Mouse (Mus musculus) forebrain, embryonic 16.5 days (tissue): ENCODE results near the gene Fshb. TPM values are rescaled to one million over a fixed set of nuclear protein-coding genes. Genes with fewer than 3 reads are reported as not detected.

Experiments used
- ATAC-seq: fragments of 200-750 bp; cut with Nextera tagmentation; 2 replicates; pipeline ENCODE4 v1.8.0; 2017; ENCODE audit warnings: mild to moderate bottlenecking, moderate library complexity
- H3K27ac ChIP-seq: fragments of 300-500 bp; sonication (generic); 2 replicates; pipeline ENCODE4 v1.5.1; 2014; ENCODE audit warnings: low read length, control low read depth
- H3K27me3 ChIP-seq: fragments of 300-500 bp; sonication (generic); replicated peaks from 2 replicates; pipeline ENCODE4 v1.6.1; 2014; ENCODE audit warnings: low read length; ENCODE audit not compliant: control insufficient read depth, insufficient read depth
- H3K36me3 ChIP-seq: fragments of 300-500 bp; sonication (generic); 2 replicates; pipeline ENCODE4 v1.6.1; 2014; ENCODE audit not compliant: control insufficient read depth, insufficient read depth
- H3K4me1 ChIP-seq: fragments of 300-500 bp; sonication (generic); replicated peaks from 2 replicates; pipeline ENCODE4 v1.6.1; 2014; ENCODE audit warnings: low read length; ENCODE audit not compliant: control insufficient read depth, insufficient read depth
- H3K4me2 ChIP-seq: fragments of 300-500 bp; sonication (generic); 2 replicates; pipeline ENCODE4 v1.6.1; 2014; ENCODE audit warnings: mild to moderate bottlenecking, low read length, control low read depth
- H3K4me3 ChIP-seq: fragments of 300-500 bp; sonication (generic); replicated peaks from 2 replicates; pipeline ENCODE4 v1.5.1; 2014; ENCODE audit warnings: mild to moderate bottlenecking, low read length, control low read depth
- H3K9ac ChIP-seq: fragments of 300-500 bp; sonication (generic); replicated peaks from 2 replicates; pipeline ENCODE4 v1.6.1; 2014; ENCODE audit warnings: low read depth, low read length, control low read depth
- H3K9me3 ChIP-seq: fragments of 300-500 bp; sonication (generic); 2 replicates; pipeline ENCODE4 v1.6.1; 2016; ENCODE audit warnings: low read length; ENCODE audit not compliant: control insufficient read depth
- WGBS: fragments of 180-500 bp; shearing (Covaris S2); extraction: QIAGEN DNeasy Blood & Tissue Kit; methylation state at CpG from one replicate; pipeline ENCODE4 v1.1.7; 2014; 5-methylcytosine and 5-hydroxymethylcytosine counted together
- polyA plus RNA-seq: library from polyadenylated mRNA; unstranded; fragments of >200 nt; fragmentation: Nextera tagmentation; extraction: Ambion mirVana; gene quantifications from 2 replicates; pipeline ENCODE4 v1.2.1, GENCODE M21; 2015

The Fshb gene
- polyA plus RNA-seq, result not detected in 2 replicates

DNA sequence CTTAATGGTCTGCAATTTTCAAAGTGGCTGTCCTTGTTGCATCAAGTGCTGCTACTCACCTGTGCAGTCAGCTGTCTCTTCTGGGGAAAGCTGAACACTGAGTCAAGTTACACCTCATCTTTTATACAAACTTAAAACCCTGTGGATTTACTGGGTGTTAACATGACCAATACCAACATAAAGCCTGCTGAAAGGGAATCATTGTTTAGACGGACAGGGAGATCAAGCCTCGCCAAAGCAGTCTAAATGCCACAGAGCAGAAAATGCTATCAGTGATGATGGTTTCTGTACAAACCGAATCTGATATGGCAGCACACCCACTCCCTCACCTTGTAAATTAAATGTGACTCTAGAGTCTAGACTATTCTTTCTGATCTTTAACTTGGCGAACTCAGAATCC is at the start of gene Fshb:
Fshb (minus strand) TSS at position 101 of the 400 bp plus-strand sequence.
- H3K36me3 ChIP-seq, result no peaks in the 10 kb centered on the region
- H3K9me3 ChIP-seq, result no peaks in the 10 kb centered on the region
- no peak within 1 kb of the TSS for H3K4me3 ChIP-seq
- H3K27me3 ChIP-seq, result no peaks in the 10 kb centered on the region
- no peak within 1 kb of the TSS for H3K27ac ChIP-seq
- no peak for ATAC-seq
- no peaks in the 10 kb centered on the region for H3K4me1 ChIP-seq
- 75% methylated on average over 4 of the region's 4 CpGs for WGBS
- no peak within 1 kb of the TSS for H3K4me2 ChIP-seq
- no peak within 1 kb of the TSS for H3K9ac ChIP-seq

DNA sequence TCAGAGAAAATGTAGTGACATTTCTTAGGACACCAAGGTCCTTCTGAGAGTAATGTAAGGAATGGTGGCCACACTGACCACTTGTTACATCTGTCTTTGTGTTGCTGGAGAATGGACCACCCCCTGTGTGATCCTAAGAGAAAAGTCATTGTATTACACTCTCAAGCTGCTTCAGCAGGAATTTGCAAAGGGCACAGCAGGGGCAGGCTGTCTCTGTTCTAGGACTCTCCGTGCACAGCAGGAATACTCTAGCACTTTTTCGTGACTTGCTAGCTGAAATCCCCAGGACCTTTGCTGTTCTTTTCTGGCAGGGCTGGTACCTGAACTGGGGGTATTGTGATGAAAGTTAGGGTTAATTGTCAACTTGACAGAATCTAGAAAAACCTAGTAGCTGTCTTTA is 24.8 kb upstream of the Fshb start:
- Histone ChIP-seq H3K4me2 (no peak overlapping the region), H3K27me3 (no peaks in the 10 kb centered on the region), H3K9me3 (no peaks in the 10 kb centered on the region), H3K4me1 (no peaks in the 10 kb centered on the region), H3K36me3 (no peaks in the 10 kb centered on the region), H3K27ac (no peak overlapping the region), H3K4me3 (no peak overlapping the region), H3K9ac (no peak overlapping the region)
- ATAC-seq, result no peak
- 10% methylated on average over 2 of the region's 2 CpGs for WGBS

DNA sequence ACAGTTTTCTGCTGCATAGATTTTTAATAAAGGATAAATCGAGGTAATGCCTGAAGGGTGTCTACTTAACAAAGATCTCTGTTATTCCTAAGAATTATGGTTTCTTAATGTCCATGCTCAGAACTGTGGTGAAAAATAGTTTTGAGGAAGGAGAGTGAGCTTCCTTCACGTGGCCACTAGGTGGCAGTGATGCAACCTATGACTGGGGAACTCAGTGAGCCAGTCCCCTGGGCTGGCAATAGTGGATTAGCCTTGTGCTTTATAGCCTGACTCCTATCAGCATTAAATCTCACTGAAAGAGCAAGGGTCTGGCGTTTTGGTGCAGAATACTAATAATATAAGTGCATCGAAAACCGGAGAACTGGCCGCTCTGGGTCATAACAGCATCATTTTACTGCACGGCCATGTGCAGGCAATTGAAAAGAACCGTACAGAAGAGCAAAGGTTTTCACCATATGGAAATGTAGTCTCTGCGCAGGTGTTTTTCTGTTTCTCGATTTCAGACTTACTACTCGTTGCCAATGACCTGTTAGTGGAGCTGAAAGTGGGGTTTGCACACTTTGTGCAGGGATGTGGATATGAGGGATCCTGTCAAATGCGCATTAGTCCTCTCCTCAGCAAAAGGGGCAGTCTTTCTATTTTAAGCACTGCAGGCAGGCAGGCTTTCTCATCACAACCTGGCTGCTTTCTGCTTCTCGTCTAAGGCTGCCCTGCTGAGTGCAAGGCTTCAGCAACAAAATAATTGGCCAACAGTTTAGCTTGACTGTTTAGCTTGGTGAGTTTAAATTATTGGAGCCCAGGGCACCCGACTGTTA is 23.8 kb upstream of the Fshb start:
- H3K4me2 ChIP-seq, result no peak overlapping the region
- no peaks in the 10 kb centered on the region for H3K4me1 ChIP-seq
- peak; percentile 79 for ATAC-seq
- H3K9ac ChIP-seq, result no peak overlapping the region
- H3K27ac ChIP-seq, result no peak overlapping the region
- H3K36me3 ChIP-seq, result no peaks in the 10 kb centered on the region
- H3K4me3 ChIP-seq, result no peak overlapping the region
- WGBS, result 47% methylated on average over 14 of the region's 14 CpGs
- no peaks in the 10 kb centered on the region for H3K27me3 ChIP-seq
- no peaks in the 10 kb centered on the region for H3K9me3 ChIP-seq

DNA sequence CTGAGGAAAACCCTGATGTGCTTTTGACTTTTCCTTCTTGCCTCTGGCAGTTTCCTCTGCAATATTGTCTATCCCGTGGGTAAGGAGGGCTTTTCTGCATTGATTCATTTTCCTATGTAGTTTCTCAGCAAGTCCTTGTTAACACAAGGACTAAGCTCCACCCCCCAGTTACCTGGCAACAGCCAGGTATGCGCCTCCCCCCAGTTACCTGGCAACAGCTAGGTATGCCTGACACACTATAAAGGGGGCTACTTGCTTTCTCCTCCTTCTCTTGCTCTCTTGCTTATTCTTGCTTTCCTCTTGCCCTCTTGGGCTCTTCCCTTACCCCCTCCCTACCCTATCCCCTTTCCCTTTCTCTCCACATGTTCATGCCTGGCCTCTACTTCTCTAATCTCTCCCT is 3.8 kb upstream of the Fshb start:
- Histone ChIP-seq H3K4me2 (no peak overlapping the region), H3K27ac (no peak overlapping the region), H3K9me3 (no peaks in the 10 kb centered on the region), H3K4me3 (no peak overlapping the region), H3K36me3 (no peaks in the 10 kb centered on the region), H3K4me1 (no peaks in the 10 kb centered on the region), H3K27me3 (no peaks in the 10 kb centered on the region), H3K9ac (no peak overlapping the region)
- ATAC-seq, result no peak
- 40% methylated on average over 2 of the region's 2 CpGs for WGBS

DNA sequence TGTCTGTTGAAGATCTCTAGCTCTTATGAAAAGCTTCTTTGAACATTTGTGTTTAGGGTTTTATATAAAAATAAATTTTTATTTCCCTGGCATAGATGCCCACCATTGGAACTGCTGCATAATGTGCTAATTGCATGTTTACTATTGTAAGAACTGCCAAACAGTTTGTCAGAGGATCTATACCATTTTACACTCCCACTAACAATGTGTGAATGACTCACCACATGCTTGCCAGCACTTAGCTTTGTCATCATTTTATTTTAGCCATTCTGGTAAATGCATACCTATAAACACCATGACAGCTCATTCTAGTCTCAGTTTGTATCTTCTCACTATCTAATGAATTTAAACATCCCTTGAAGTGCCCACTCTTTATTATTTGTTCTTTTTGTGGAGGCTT is 13.5 kb downstream of the Fshb start:
- ATAC-seq, result peak; percentile 86
- Histone ChIP-seq H3K4me2 (no peak overlapping the region), H3K9ac (no peak overlapping the region), H3K27ac (no peak overlapping the region), H3K9me3 (no peaks in the 10 kb centered on the region), H3K4me3 (no peak overlapping the region), H3K4me1 (no peaks in the 10 kb centered on the region; the same call in 1 of the 2 replicates), H3K27me3 (no peaks in the 10 kb centered on the region), H3K36me3 (no peaks in the 10 kb centered on the region)

DNA sequence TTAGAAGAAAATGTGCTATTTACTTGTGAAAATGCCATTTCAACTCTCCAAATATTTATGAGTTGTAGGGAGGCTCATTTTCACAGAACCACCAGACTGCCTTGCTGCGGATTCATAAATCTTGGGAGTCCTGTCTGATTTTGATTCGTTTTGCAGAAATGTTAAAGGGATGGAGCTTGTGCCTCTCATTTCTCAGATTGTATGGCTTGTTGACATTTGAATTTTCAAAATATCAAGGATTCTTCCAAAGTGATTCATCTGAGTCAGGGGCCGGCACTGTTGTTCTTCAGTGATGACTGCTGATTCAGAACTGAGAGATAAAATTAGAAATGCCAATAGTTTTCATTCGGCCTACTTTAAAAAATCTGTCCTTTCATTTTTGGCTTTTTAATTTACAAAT is 18.6 kb downstream of the Fshb start:
- H3K27me3 ChIP-seq, result no peaks in the 10 kb centered on the region

DNA sequence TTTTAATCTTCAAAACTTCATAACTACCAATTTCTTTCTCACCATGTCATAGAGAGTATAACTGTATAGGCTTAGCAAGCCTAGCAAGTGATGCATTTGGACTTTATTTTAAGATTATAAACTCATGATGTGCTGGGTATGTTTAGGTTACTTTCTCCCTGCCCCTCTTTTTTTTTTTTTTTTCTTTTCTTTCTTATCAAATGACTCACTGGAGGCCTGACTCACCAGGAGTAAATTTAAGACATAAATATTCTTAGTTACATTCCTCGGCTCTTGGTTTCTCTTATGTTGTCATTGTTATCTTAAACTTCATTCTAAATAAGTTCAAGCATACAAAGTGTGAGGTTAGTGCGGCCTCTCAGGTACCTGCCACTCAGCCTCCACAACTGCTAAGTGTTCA is 23.5 kb downstream of the Fshb start:
- Histone ChIP-seq H3K9me3 (no peaks in the 10 kb centered on the region), H3K27me3 (no peaks in the 10 kb centered on the region), H3K4me2 (no peak overlapping the region), H3K4me3 (no peak overlapping the region), H3K4me1 (no peaks in the 10 kb centered on the region), H3K9ac (no peak overlapping the region), H3K27ac (no peak overlapping the region), H3K36me3 (no peaks in the 10 kb centered on the region)
- 97% methylated on average over 2 of the region's 2 CpGs for WGBS
- no peak for ATAC-seq

More for the DNA sequence above, 18.6 kb downstream of the Fshb start:
- no peak overlapping the region for H3K9ac ChIP-seq
- no peak overlapping the region for H3K4me2 ChIP-seq
- 82% methylated on average over 4 of the region's 4 CpGs for WGBS
- H3K27ac ChIP-seq, result no peak overlapping the region
- no peaks in the 10 kb centered on the region for H3K9me3 ChIP-seq
- ATAC-seq, result no peak
- H3K36me3 ChIP-seq, result no peaks in the 10 kb centered on the region
- no peak overlapping the region for H3K4me3 ChIP-seq
- no peaks in the 10 kb centered on the region; the same call in 1 of the 2 replicates for H3K4me1 ChIP-seq

DNA sequence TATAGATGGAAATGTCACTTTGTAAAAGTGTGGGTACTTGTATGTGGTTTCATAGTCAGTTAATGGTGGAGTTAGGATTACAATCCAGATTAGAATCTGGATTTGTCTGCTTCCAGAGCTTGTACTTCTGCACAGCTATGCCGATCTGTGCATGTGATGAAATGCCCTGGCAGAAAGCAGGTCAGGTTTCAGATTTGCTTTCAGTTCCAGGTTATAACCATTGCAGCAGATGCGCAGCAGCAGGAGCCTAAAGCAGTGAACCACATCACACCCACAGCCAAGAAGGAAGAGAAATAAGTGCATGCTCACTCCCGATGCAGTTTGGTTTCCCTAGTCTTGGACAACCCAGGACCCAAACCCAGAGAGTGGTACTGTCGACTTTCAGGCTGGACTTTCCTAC is 34.8 kb downstream of the Fshb start:
- H3K9ac ChIP-seq, result no peak overlapping the region
- no peak overlapping the region for H3K4me2 ChIP-seq
- H3K4me3 ChIP-seq, result no peak overlapping the region
- no peaks in the 10 kb centered on the region for H3K36me3 ChIP-seq
- no peaks in the 10 kb centered on the region for H3K9me3 ChIP-seq
- no peak for ATAC-seq
- no peak overlapping the region for H3K27ac ChIP-seq
- 92% methylated on average over 4 of the region's 4 CpGs for WGBS
- no peaks in the 10 kb centered on the region for H3K4me1 ChIP-seq
- no peaks in the 10 kb centered on the region for H3K27me3 ChIP-seq

DNA sequence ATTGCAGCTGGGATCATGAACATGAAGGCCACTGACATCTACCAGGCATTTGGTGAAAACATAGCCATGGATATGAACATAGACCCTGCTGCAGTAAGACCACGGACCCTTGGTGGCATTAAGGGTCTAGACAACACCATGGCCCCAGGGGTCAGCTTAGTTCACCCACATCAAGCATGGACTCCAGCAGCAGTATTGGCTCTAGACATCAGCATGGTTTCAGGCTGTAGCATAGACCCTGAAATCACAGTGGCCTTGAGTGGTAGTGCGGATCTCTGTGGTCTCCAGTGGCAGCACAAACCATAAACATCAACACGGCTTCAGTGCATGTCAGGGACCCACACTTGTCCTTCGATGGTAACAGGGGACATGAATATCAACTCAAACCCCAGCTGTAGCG is 36.7 kb downstream of the Fshb start:
- ATAC-seq, result no peak
- Histone ChIP-seq H3K27me3 (no peaks in the 10 kb centered on the region), H3K4me1 (no peaks in the 10 kb centered on the region), H3K27ac (no peak overlapping the region), H3K4me3 (no peak overlapping the region), H3K4me2 (no peak overlapping the region), H3K36me3 (no peaks in the 10 kb centered on the region), H3K9ac (no peak overlapping the region), H3K9me3 (no peaks in the 10 kb centered on the region)
- WGBS, result 91% methylated on average over 5 of the region's 5 CpGs

DNA sequence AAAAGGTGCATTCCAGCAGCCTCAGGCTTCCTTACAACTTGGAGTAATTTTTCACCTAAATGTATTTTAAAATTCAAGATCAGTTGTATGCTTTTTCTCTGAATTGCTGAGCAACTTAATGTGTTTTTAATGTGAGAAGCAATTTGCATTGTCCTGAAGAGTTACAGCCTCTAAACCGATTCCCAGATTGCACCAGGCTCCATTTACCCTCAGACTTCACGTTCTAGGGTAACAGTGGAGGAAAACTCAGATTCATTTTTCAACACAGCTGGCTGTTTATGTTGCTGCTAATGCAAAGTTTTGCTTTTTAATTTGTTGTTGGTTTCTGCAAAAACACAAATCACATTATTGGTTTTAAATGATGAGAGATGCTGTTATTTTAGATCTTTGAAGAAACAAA is 40.1 kb downstream of the Fshb start:
- no peak overlapping the region for H3K9ac ChIP-seq
- no peaks in the 10 kb centered on the region for H3K9me3 ChIP-seq
- no peaks in the 10 kb centered on the region for H3K4me1 ChIP-seq
- H3K4me2 ChIP-seq, result no peak overlapping the region
- 62% methylated on average over 2 of the region's 2 CpGs for WGBS
- ATAC-seq, result no peak
- no peak overlapping the region for H3K4me3 ChIP-seq
- H3K36me3 ChIP-seq, result no peaks in the 10 kb centered on the region
- no peak overlapping the region for H3K27ac ChIP-seq
- H3K27me3 ChIP-seq, result no peaks in the 10 kb centered on the region
